Comparison of ENCODE assay signal across 14 mouse cellular contexts in the genomic region with DNA sequence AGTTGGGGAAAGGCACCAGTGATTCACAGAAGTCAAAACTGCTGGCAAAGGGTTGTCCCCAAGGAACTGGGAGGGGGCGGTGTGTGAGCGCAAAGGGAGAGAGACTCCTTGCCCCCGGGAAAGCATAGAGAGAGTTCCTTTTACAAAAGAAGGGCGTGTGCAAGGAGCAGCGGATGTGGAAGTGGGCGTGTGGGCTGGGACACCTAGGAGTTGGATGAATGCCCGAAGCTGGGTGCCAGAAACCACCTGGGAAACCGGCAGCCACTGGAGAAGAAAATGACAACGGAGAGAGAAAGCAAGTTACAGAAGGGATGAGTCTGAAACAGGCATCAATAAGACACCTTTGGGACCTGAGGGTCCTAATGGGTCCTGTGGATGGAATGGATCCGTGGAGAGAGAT.
DNase-seq lines count a peak whose midpoint lies in the region; TF ChIP-seq lines count a peak whose summit lies in the region.
"Had no signal": no experiment of that assay in that cellular context is flagged by ENCODE, and none has a peak within 500 bp of the region (broad histone marks: within the 10 kb centered on the region; RNA-seq: fewer than 3 reads in every experiment).

No protein-coding gene starts in this region.

- WGBS in limb, embryonic 10.5 days: 82% methylated on average over 10 of the region's 10 CpGs

- H3K27ac ChIP-seq in limb, embryonic 10.5 days: 0 out of 2 replicates have a peak overlapping the region, but pooled peaks have one; percentile 10
- H3K27ac ChIP-seq: kidney, postnatal 0 days; liver, embryonic 13.5 days had no signal

- H3K4me1 ChIP-seq in E14TG2a.4 (replicated peaks; ENCODE audit: low read depth, low read length): peaks cover 25% of the 10 kb centered on the region
- H3K4me1 ChIP-seq in limb, embryonic 10.5 days: peaks cover 25% of the 10 kb centered on the region
- H3K4me1 ChIP-seq: liver, embryonic 13.5 days had no signal

- H3K27me3 ChIP-seq in E14TG2a.4 (ENCODE audit: insufficient read depth, low read length): peaks cover 8% of the 10 kb centered on the region
- 0 out of 2 replicates have a peak, but pooled peaks cover 9% of the 10 kb centered on the region for H3K27me3 ChIP-seq in limb, embryonic 10.5 days (ENCODE audit: low read depth, poor library complexity, severe bottlenecking)
- H3K27me3 ChIP-seq: liver, embryonic 13.5 days had no signal

- peaks cover 2% of the 10 kb centered on the region for H3K9me3 ChIP-seq in E14TG2a.4 (ENCODE audit: low read length)
- H3K9me3 ChIP-seq in limb, embryonic 10.5 days (replicated peaks): no peaks in the 10 kb centered on the region
- H3K9me3 ChIP-seq: liver, embryonic 13.5 days had no signal

- peak; percentile 3 to 19 for DNase-seq in heart, postnatal 14 days
- DNase-seq in heart, adult 9 months (ENCODE audit: low spot score in 2 of 2): no peak
- DNase-seq in WW6 (ENCODE audit: low read depth, low spot score): peak; percentile 24
- no peak for DNase-seq in limb, embryonic 10.5 days (ENCODE audit: low spot score)
- DNase-seq in gastrocnemius, postnatal 4 days (ENCODE audit: low spot score in 2 of 2): no peak
- no peak for DNase-seq in cerebellum, adult 11-12 months
- DNase-seq in thymus, postnatal 0 days (ENCODE audit: low spot score): no peak
- DNase-seq: adrenal gland, postnatal 10 days; cerebellum, postnatal 14 days; liver, embryonic 13.5 days; lung, postnatal 14 days; thymus, postnatal 4 days had no signal

- H3K36me3 ChIP-seq in E14TG2a.4 (ENCODE audit: insufficient read depth, low read length): no peaks in the 10 kb centered on the region
- no peaks in the 10 kb centered on the region for H3K36me3 ChIP-seq in limb, embryonic 10.5 days
- H3K36me3 ChIP-seq: liver, embryonic 13.5 days had no signal

- peak overlapping the region; percentile 50 for H3K4me3 ChIP-seq in E14TG2a.4 (replicated peaks; ENCODE audit: low read length)
- H3K4me3 ChIP-seq in limb, embryonic 10.5 days: no peak overlapping the region
- H3K4me3 ChIP-seq: liver, embryonic 13.5 days had no signal

- intact Hi-C loops in heart, postnatal 14 days (cut with DNase I): no loop called here

- TF ChIP-seq CTCF in E14TG2a.4 (conservative IDR thresholded peaks at IDR 0.05; ENCODE audit: low read length): no peak

Comparison
In these comparisons a context has a peak if more than half of its experiments do, and no peak if none do; other contexts are left out.
1. DNase-seq: peak in heart, postnatal 14 days (2 of 2) and WW6 (single experiment); none in heart, adult 9 months (0 of 2), limb, embryonic 10.5 days (single experiment), gastrocnemius, postnatal 4 days (0 of 2), cerebellum, adult 11-12 months (single experiment) and thymus, postnatal 0 days (single experiment).